ENCODE assay signal across 2 mouse cellular contexts in genomic region chr11:98672482-98672881, GRCm38 (mm10).
TF ChIP-seq lines count a peak whose summit lies in the region.

No protein-coding gene starts in this region.

TF ChIP-seq in CH12.LX, 34 proteins besides CTCF, POLR2A, EP300 and RAD21:
- TF ChIP-seq NRF1 (IDR thresholded peaks at IDR 0.05; ENCODE audit: low read depth, low read length) (no peak), PAX5 (IDR thresholded peaks at IDR 0.05; ENCODE audit: low read length) (no peak), TBP (conservative IDR thresholded peaks at IDR 0.05; ENCODE audit: low read depth, low read length) (no peak), MYC (IDR thresholded peaks at IDR 0.05; ENCODE audit: low read depth, low read length) (no peak), SMC3 (IDR thresholded peaks at IDR 0.05; ENCODE audit: low read depth, low read length) (no peak), USF1 (IDR thresholded peaks at IDR 0.05; ENCODE audit: low read depth, low read length) (no peak)

TF ChIP-seq in MEL, 35 proteins besides CTCF, POLR2A, EP300 and RAD21:
- peak; percentile 34; the same call in 1 of the 2 replicates for TF ChIP-seq BHLHE40 (IDR thresholded peaks at IDR 0.05; ENCODE audit: borderline replicate concordance, low read depth, low read length)
- peak; percentile 86 for TF ChIP-seq RCOR1 (IDR thresholded peaks at IDR 0.05; ENCODE audit: low read depth, low read length)
- no peak for TF ChIP-seq ELF1 (IDR thresholded peaks at IDR 0.05; ENCODE audit: low read depth, low read length)
- peak; percentile 78 for TF ChIP-seq GATA1 (IDR thresholded peaks at IDR 0.05; ENCODE audit: low read depth, low read length)
- TF ChIP-seq TCF12 (IDR thresholded peaks at IDR 0.05; ENCODE audit: low read depth, low read length) = peak; percentile 59; the same call in 1 of the 2 replicates
- TF ChIP-seq MYB (IDR thresholded peaks at IDR 0.05; ENCODE audit: low read depth, low read length) = peak; percentile 71
- TF ChIP-seq ZC3H11A (IDR thresholded peaks at IDR 0.05; ENCODE audit: low read depth, low read length) = no peak
- TF ChIP-seq ETS1 (IDR thresholded peaks at IDR 0.05; ENCODE audit: low read depth, low read length) = peak; percentile 62
- TF ChIP-seq SMC3 (IDR thresholded peaks at IDR 0.05; ENCODE audit: low read depth, low read length) = no peak
